Comparison of ENCODE assay signal across 8 mouse cellular contexts in genomic region chr9:20951441-20951840, GRCm38 (mm10). TPM values are rescaled to one million over a fixed set of nuclear protein-coding genes. Genes with fewer than 3 reads are reported as not detected.
A peak's percentile ranks its signal among the peaks of the same experiment; 100 is the strongest.
DNase-seq lines count a peak whose midpoint lies in the region; ATAC-seq and TF ChIP-seq lines count a peak whose summit lies in the region.

No protein-coding gene starts in this region.

- peak overlapping the region; percentile 70 for H3K9ac ChIP-seq in forebrain, postnatal 0 days
- peak overlapping the region; percentile 66 for H3K9ac ChIP-seq in kidney, embryonic 14.5 days (ENCODE audit: low read depth, low read length)

- peak overlapping the region; percentile 74 for H3K4me2 ChIP-seq in forebrain, postnatal 0 days (ENCODE audit: low read depth)
- peak overlapping the region; percentile 84 for H3K4me2 ChIP-seq in kidney, embryonic 14.5 days (replicated peaks; ENCODE audit: low read depth, low read length)

- DNase-seq in spleen, postnatal 10 days (ENCODE audit: low spot score in 2 of 2), result peak; percentile 22 to 32
- no peak for DNase-seq in spleen, adult 18-20 months
- peak; percentile 11 for DNase-seq in c-Kit-negative CD71-positive TER-119-positive erythroid progenitor cells, embryonic 14.5 days (ENCODE audit: low read depth, low spot score)
- no peak for DNase-seq in forebrain, postnatal 0 days
- peak; percentile 49 for DNase-seq in lung, postnatal 10 days
- DNase-seq in urinary bladder, adult 2 months (ENCODE audit: low spot score), result no peak

- no peaks in the 10 kb centered on the region for H3K4me1 ChIP-seq in forebrain, postnatal 0 days (ENCODE audit: insufficient read depth)
- peaks cover 21% of the 10 kb centered on the region; the same call in 1 of the 2 replicates for H3K4me1 ChIP-seq in kidney, embryonic 14.5 days (ENCODE audit: control insufficient read depth, insufficient read depth, low read length)

- no peaks in the 10 kb centered on the region for H3K36me3 ChIP-seq in forebrain, postnatal 0 days (ENCODE audit: insufficient read depth)
- H3K36me3 ChIP-seq in kidney, embryonic 14.5 days (ENCODE audit: control insufficient read depth, insufficient read depth, low read length), result peaks cover 5% of the 10 kb centered on the region; the same call in 1 of the 2 replicates

- WGBS in forebrain, postnatal 0 days, result 14% methylated on average over 14 of the region's 14 CpGs
- WGBS in kidney, embryonic 14.5 days, result 9% methylated on average over 14 of the region's 14 CpGs

- ATAC-seq in forebrain, postnatal 0 days, result no peak
- ATAC-seq in kidney, embryonic 14.5 days (ENCODE audit: low FRiP score, low TSS enrichment), result no peak
- no peak for ATAC-seq in megakaryocyte progenitor cell, adult 5-6 weeks (replicated peaks; ENCODE audit: poor library complexity)

- H3K27ac ChIP-seq in forebrain, postnatal 0 days (ENCODE audit: low read depth, low read length), result peak overlapping the region; percentile 85; the same call in 1 of the 2 replicates
- H3K27ac ChIP-seq in kidney, embryonic 14.5 days (ENCODE audit: low read depth, low read length), result peak overlapping the region; percentile 91

- TF ChIP-seq CTCF in forebrain, postnatal 0 days (IDR thresholded peaks at IDR 0.05; ENCODE audit: low read depth), result no peak

- H3K9me3 ChIP-seq in forebrain, postnatal 0 days (ENCODE audit: low read length), result no peaks in the 10 kb centered on the region
- no peaks in the 10 kb centered on the region for H3K9me3 ChIP-seq in kidney, embryonic 14.5 days (ENCODE audit: control insufficient read depth, low read length)

- no peaks in the 10 kb centered on the region for H3K27me3 ChIP-seq in forebrain, postnatal 0 days (ENCODE audit: insufficient read depth, low read length)
- no peaks in the 10 kb centered on the region for H3K27me3 ChIP-seq in kidney, embryonic 14.5 days (ENCODE audit: control insufficient read depth, insufficient read depth, low read length)

- H3K4me3 ChIP-seq in forebrain, postnatal 0 days (ENCODE audit: low read depth, low read length), result peak overlapping the region; percentile 64
- peak overlapping the region; percentile 58 for H3K4me3 ChIP-seq in kidney, embryonic 14.5 days (ENCODE audit: low read length)

RNA-seq across cellular contexts. Expression of gene Dnmt1, which starts 8.2 kb away (rescaled TPM):
- 83.1 and 101 TPM in 2 replicates for total RNA-seq in forebrain, postnatal 0 days (2014; rRNA removed)
- 36.2 and 39.9 TPM in 2 replicates for polyA plus RNA-seq in forebrain, postnatal 0 days (2015; fragmentation: Nextera tagmentation; extraction: Ambion mirVana)
- polyA plus RNA-seq in kidney, embryonic 14.5 days (2014; fragmentation: Nextera tagmentation; extraction: Ambion mirVana), result 71.8 and 87.1 TPM in 2 replicates
- total RNA-seq in megakaryocyte progenitor cell, adult 5-6 weeks (2015), result 109 and 114 TPM in 2 replicates
- total RNA-seq in megakaryocyte progenitor cell, adult 5-6 weeks (2017), result 222 and 314 TPM in 2 replicates
- 19.1 and 19.7 TPM in 2 replicates for polyA plus RNA-seq in urinary bladder, adult 2 months (2012; rRNA removed)

RNA-seq across cellular contexts. Expression of gene S1pr2, which starts 25.1 kb away (rescaled TPM):
- total RNA-seq in forebrain, postnatal 0 days (2014; rRNA removed), result 3.7 and 4.0 TPM in 2 replicates
- 5.1 and 5.7 TPM in 2 replicates for polyA plus RNA-seq in forebrain, postnatal 0 days (2015; fragmentation: Nextera tagmentation; extraction: Ambion mirVana)
- polyA plus RNA-seq in kidney, embryonic 14.5 days (2014; fragmentation: Nextera tagmentation; extraction: Ambion mirVana), result 26.7 and 36.1 TPM in 2 replicates
- total RNA-seq in megakaryocyte progenitor cell, adult 5-6 weeks (2015), result 4.7 and 5.2 TPM in 2 replicates
- total RNA-seq in megakaryocyte progenitor cell, adult 5-6 weeks (2017), result 1.8 and 2.5 TPM in 2 replicates
- polyA plus RNA-seq in urinary bladder, adult 2 months (2012; rRNA removed), result 11.6 and 11.7 TPM in 2 replicates

RNA-seq across cellular contexts. Expression of gene Mrpl4, which starts 51.1 kb away (rescaled TPM):
- total RNA-seq in forebrain, postnatal 0 days (2014; rRNA removed), result 59.9 and 77.8 TPM in 2 replicates
- polyA plus RNA-seq in forebrain, postnatal 0 days (2015; fragmentation: Nextera tagmentation; extraction: Ambion mirVana), result 101 and 111 TPM in 2 replicates
- polyA plus RNA-seq in kidney, embryonic 14.5 days (2014; fragmentation: Nextera tagmentation; extraction: Ambion mirVana), result 145 and 146 TPM in 2 replicates
- 42.0 and 48.1 TPM in 2 replicates for total RNA-seq in megakaryocyte progenitor cell, adult 5-6 weeks (2015)
- 44.1 and 50.7 TPM in 2 replicates for total RNA-seq in megakaryocyte progenitor cell, adult 5-6 weeks (2017)
- polyA plus RNA-seq in urinary bladder, adult 2 months (2012; rRNA removed), result 78.8 and 88.8 TPM in 2 replicates

RNA-seq across cellular contexts. Expression of gene Eif3g, which starts 53.0 kb away (rescaled TPM):
- 129 and 137 TPM in 2 replicates for total RNA-seq in forebrain, postnatal 0 days (2014; rRNA removed)
- 232 and 242 TPM in 2 replicates for polyA plus RNA-seq in forebrain, postnatal 0 days (2015; fragmentation: Nextera tagmentation; extraction: Ambion mirVana)
- 327 and 329 TPM in 2 replicates for polyA plus RNA-seq in kidney, embryonic 14.5 days (2014; fragmentation: Nextera tagmentation; extraction: Ambion mirVana)
- total RNA-seq in megakaryocyte progenitor cell, adult 5-6 weeks (2015), result 211 and 217 TPM in 2 replicates
- total RNA-seq in megakaryocyte progenitor cell, adult 5-6 weeks (2017), result 234 and 248 TPM in 2 replicates
- 136 and 141 TPM in 2 replicates for polyA plus RNA-seq in urinary bladder, adult 2 months (2012; rRNA removed)

Comparison
In these comparisons a context has a peak if more than half of its experiments do, and no peak if none do; other contexts are left out.
1. DNase-seq: peak in spleen, postnatal 10 days (2 of 2), c-Kit-negative CD71-positive TER-119-positive erythroid progenitor cells, embryonic 14.5 days (single experiment) and lung, postnatal 10 days (single experiment); none in spleen, adult 18-20 months (0 of 2), forebrain, postnatal 0 days (single experiment) and urinary bladder, adult 2 months (single experiment).